Comparison of ENCODE assay signal across 8 mouse cellular contexts in genomic region chr11:60046058-60046735, GRCm38 (mm10). TPM values are rescaled to one million over a fixed set of nuclear protein-coding genes. Genes with fewer than 3 reads are reported as not detected.
A peak's percentile ranks its signal among the peaks of the same experiment; 100 is the strongest.
DNase-seq lines count a peak whose midpoint lies in the region; ATAC-seq and TF ChIP-seq lines count a peak whose summit lies in the region.

TSS of gene Pemt (minus strand) at chr11:60046489.

- TF ChIP-seq POLR2A in kidney, adult 2 months (IDR thresholded peaks at IDR 0.05; ENCODE audit: low read depth, low read length): no peak
- TF ChIP-seq POLR2A in spleen, adult 2 months (IDR thresholded peaks at IDR 0.05; ENCODE audit: low read depth, low read length): no peak; the same call in 1 of the 2 replicates

- no peaks in the 10 kb centered on the region for H3K36me3 ChIP-seq in embryonic facial prominence, embryonic 13.5 days
- H3K36me3 ChIP-seq in kidney, adult 2 months (ENCODE audit: control insufficient read depth, insufficient read depth, low read length): no peaks in the 10 kb centered on the region
- H3K36me3 ChIP-seq in limb, embryonic 12.5 days: no peaks in the 10 kb centered on the region
- H3K36me3 ChIP-seq in midbrain, embryonic 15.5 days (replicated peaks): no peaks in the 10 kb centered on the region
- no peaks in the 10 kb centered on the region for H3K36me3 ChIP-seq in spleen, adult 2 months (ENCODE audit: control insufficient read depth, insufficient read depth, low read length)

- H3K4me3 ChIP-seq in embryonic facial prominence, embryonic 13.5 days: peak within 1 kb of the TSS; percentile 61
- H3K4me3 ChIP-seq in kidney, adult 2 months (ENCODE audit: insufficient read depth, low read depth, low read length): peak within 1 kb of the TSS; percentile 67
- H3K4me3 ChIP-seq in limb, embryonic 12.5 days (replicated peaks): peak within 1 kb of the TSS; percentile 55
- peak within 1 kb of the TSS; percentile 57 for H3K4me3 ChIP-seq in midbrain, embryonic 15.5 days
- peak within 1 kb of the TSS; percentile 77 for H3K4me3 ChIP-seq in spleen, adult 2 months (ENCODE audit: extremely low read depth, insufficient read depth, insufficient read length)

- no peaks in the 10 kb centered on the region for H3K9me3 ChIP-seq in embryonic facial prominence, embryonic 13.5 days
- no peaks in the 10 kb centered on the region for H3K9me3 ChIP-seq in limb, embryonic 12.5 days
- H3K9me3 ChIP-seq in midbrain, embryonic 15.5 days: no peaks in the 10 kb centered on the region

- H3K4me2 ChIP-seq in embryonic facial prominence, embryonic 13.5 days: peak within 1 kb of the TSS; percentile 60
- H3K4me2 ChIP-seq in limb, embryonic 12.5 days: peak within 1 kb of the TSS; percentile 66
- peak within 1 kb of the TSS; percentile 62 for H3K4me2 ChIP-seq in midbrain, embryonic 15.5 days

- TF ChIP-seq CTCF in kidney, adult 2 months (conservative IDR thresholded peaks at IDR 0.05; ENCODE audit: insufficient read depth, insufficient read length, low read depth, low read length): peak; percentile 58
- TF ChIP-seq CTCF in spleen, adult 2 months (IDR thresholded peaks at IDR 0.05; ENCODE audit: extremely low read depth, insufficient read depth, insufficient read length, insufficient replicate concordance): no peak

- H3K4me1 ChIP-seq in embryonic facial prominence, embryonic 13.5 days: peaks cover 5% of the 10 kb centered on the region
- peaks cover 4% of the 10 kb centered on the region; the same call in 1 of the 2 replicates for H3K4me1 ChIP-seq in kidney, adult 2 months (ENCODE audit: control insufficient read depth, insufficient read depth, low read length)
- peaks cover 6% of the 10 kb centered on the region for H3K4me1 ChIP-seq in limb, embryonic 12.5 days (replicated peaks)
- H3K4me1 ChIP-seq in midbrain, embryonic 15.5 days: peaks cover 5% of the 10 kb centered on the region
- no peaks in the 10 kb centered on the region for H3K4me1 ChIP-seq in spleen, adult 2 months (ENCODE audit: control insufficient read depth, insufficient read depth, insufficient read length)

- under 1% methylated on average over 44 of the region's 44 CpGs for WGBS in embryonic facial prominence, embryonic 13.5 days
- under 1% methylated on average over 44 of the region's 44 CpGs for WGBS in kidney, adult 2 months
- WGBS in limb, embryonic 12.5 days: under 1% methylated on average over 44 of the region's 44 CpGs
- WGBS in midbrain, embryonic 15.5 days: under 1% methylated on average over 44 of the region's 44 CpGs
- under 1% methylated on average over 43 of the region's 44 CpGs for WGBS in spleen, adult 2 months

- H3K27ac ChIP-seq in embryonic facial prominence, embryonic 13.5 days: peak within 1 kb of the TSS; percentile 89
- peak within 1 kb of the TSS; percentile 71; the same call in 1 of the 2 replicates for H3K27ac ChIP-seq in kidney, adult 2 months (ENCODE audit: insufficient read depth, low read depth, low read length)
- H3K27ac ChIP-seq in limb, embryonic 12.5 days: peak within 1 kb of the TSS; percentile 83
- peak within 1 kb of the TSS; percentile 93 for H3K27ac ChIP-seq in midbrain, embryonic 15.5 days
- peak within 1 kb of the TSS; percentile 88 for H3K27ac ChIP-seq in spleen, adult 2 months (ENCODE audit: insufficient read depth, low read length)

- no peaks in the 10 kb centered on the region for H3K27me3 ChIP-seq in embryonic facial prominence, embryonic 13.5 days
- H3K27me3 ChIP-seq in kidney, adult 2 months (replicated peaks; ENCODE audit: control insufficient read depth, insufficient read depth, low read length): no peaks in the 10 kb centered on the region
- H3K27me3 ChIP-seq in limb, embryonic 12.5 days: no peaks in the 10 kb centered on the region
- H3K27me3 ChIP-seq in midbrain, embryonic 15.5 days (replicated peaks): no peaks in the 10 kb centered on the region
- no peaks in the 10 kb centered on the region for H3K27me3 ChIP-seq in spleen, adult 2 months (ENCODE audit: control insufficient read depth, insufficient read depth, low read length)

- peak; percentile 97 for ATAC-seq in embryonic facial prominence, embryonic 13.5 days (ENCODE audit: insufficient number of reproducible peaks, insufficient read depth, low FRiP score, low TSS enrichment, low read depth)
- ATAC-seq in limb, embryonic 12.5 days (ENCODE audit: insufficient number of reproducible peaks, insufficient read depth, low FRiP score, low TSS enrichment, low read depth): peak; percentile 99
- ATAC-seq in midbrain, embryonic 15.5 days (replicated peaks): peak; percentile 99

- DNase-seq in 3134 (ENCODE audit: extremely low read depth, insufficient read length, low spot score): peak; percentile 92
- peak; percentile 94 to 95 for DNase-seq in adrenal gland, postnatal 36 days
- DNase-seq in heart, adult 18-20 months: peak; percentile 96
- peak; percentile 99 for DNase-seq in kidney, adult 2 months
- DNase-seq in spleen, adult 2 months (ENCODE audit: low read depth in 1 of 2, low spot score in 2 of 2): peak; percentile 87 to 88

- H3K9ac ChIP-seq in embryonic facial prominence, embryonic 13.5 days: peak within 1 kb of the TSS; percentile 72
- peak within 1 kb of the TSS; percentile 55 for H3K9ac ChIP-seq in limb, embryonic 12.5 days (replicated peaks)
- peak within 1 kb of the TSS; percentile 54 for H3K9ac ChIP-seq in midbrain, embryonic 15.5 days

RNA-seq across cellular contexts. Expression of gene Pemt, which starts in this region (rescaled TPM):
- total RNA-seq in adrenal gland, postnatal 36 days (2021): 1 to 10 TPM; 7.0 to 8.4 TPM
- 5.2 and 6.5 TPM in 2 replicates for polyA plus RNA-seq in embryonic facial prominence, embryonic 13.5 days (2015; fragmentation: Nextera tagmentation; extraction: Ambion mirVana)
- total RNA-seq in heart, adult 18-20 months (2021): 1 to 10 TPM; 1.6 to 3.3 TPM
- 7.1 and 8.7 TPM in 2 replicates for polyA plus RNA-seq in kidney, adult 2 months (2012; rRNA removed)
- polyA plus RNA-seq in limb, embryonic 12.5 days (2016; fragmentation: Nextera tagmentation; extraction: Ambion mirVana): 3.2 and 3.9 TPM in 2 replicates
- polyA plus RNA-seq in midbrain, embryonic 15.5 days (2015; fragmentation: Nextera tagmentation; extraction: Ambion mirVana): 8.1 and 8.4 TPM in 2 replicates
- polyA plus RNA-seq in spleen, adult 2 months (2012; rRNA removed): 1.9 and 2.5 TPM in 2 replicates

Comparison
In these comparisons a context has a peak if more than half of its experiments do, and no peak if none do; other contexts are left out.
1. Peak in every context shown above with its lines: DNase-seq, ATAC-seq, H3K4me3 ChIP-seq and H3K27ac ChIP-seq.